Mouse (Mus musculus): ENCODE measurements at regions not wholly inside any gene's neighbourhood (a gene's known extent, or its start where the extent isn't known, plus 50 kb on each side); places are given as distances from the start of the nearest gene placed in this dataset.

GRCm38 (mm10) chr3:119653007-119653565, 131.2 kb downstream of the Ptbp2 start:
- DNase-seq (ENCODE audit: low read depth, low spot score), result no peak

GRCm38 (mm10) chr3:119638633-119639032, 145.6 kb downstream of the Ptbp2 start:
- DNase-seq (ENCODE audit: low read depth, low spot score), result no peak

- DNase-seq (ENCODE audit: low read depth, low spot score), result no peak
Observed at GRCm38 (mm10) chr3:119635641-119636040, 148.6 kb downstream of the Ptbp2 start.

DNA sequence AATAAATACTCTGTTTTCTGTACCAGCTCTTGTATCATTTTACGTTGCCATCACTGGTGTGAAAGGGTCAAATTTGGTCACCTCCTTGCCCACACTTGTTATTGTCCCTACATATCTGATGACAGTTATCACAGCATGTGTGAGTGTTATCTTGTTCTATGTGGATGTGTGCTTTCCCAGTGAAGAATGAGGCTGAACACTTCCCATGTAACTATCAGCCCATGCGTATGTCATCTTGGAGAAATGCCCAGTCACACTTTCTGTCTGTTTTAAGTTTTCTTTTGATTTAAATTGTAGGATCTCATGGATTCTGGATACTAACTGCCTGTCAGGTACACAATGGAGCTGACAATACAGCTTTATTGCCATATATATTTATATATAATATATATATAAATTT, 150.8 kb downstream of the Ptbp2 start:
- DNase-seq (ENCODE audit: low read depth, low spot score), result no peak

DNA sequence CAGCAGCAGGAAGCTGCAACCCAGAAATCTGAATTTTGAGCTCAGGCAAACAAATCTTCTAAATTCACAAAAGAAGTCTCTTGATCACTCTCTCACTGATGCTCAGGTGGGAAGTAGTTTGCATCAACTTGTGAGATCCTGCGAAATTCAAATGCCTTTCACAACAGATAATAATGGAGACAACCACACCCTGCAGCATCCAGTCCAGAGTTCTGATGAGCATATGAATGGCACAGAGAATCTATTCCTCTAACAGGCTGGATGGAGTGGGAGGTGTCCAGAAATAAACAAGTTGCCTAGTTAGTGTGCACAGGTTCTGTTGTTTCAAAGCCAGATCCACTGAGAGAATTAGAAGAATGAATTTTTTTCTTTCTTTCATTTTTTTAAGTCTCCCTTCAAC, 178.2 kb downstream of the Ptbp2 start:
- no peak for DNase-seq (ENCODE audit: low read depth, low spot score)

- DNase-seq (ENCODE audit: low read depth, low spot score), result no peak
Observed at GRCm38 (mm10) chr3:119588872-119589416, 195.3 kb downstream of the Ptbp2 start.

DNA sequence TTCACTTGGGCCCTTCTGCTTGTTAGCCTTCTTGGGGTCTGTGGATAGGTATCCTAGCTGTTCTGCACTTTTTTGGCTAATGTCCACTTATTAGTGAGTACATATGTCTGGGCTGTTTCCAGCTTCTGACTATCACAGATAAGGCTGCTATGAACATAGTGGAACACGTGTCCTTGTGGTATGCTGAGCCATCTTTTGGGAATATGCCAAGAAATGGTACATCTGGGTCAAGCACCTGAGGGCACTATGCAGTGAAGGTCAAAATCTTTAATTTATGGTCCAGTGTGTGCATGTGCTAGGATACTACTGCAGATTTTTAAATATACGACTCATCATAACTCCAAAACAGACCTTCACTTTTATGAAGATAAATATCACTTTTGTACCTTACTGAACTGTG, 196.3 kb downstream of the Ptbp2 start:
- DNase-seq (ENCODE audit: low read depth, low spot score), result no peak

DNA sequence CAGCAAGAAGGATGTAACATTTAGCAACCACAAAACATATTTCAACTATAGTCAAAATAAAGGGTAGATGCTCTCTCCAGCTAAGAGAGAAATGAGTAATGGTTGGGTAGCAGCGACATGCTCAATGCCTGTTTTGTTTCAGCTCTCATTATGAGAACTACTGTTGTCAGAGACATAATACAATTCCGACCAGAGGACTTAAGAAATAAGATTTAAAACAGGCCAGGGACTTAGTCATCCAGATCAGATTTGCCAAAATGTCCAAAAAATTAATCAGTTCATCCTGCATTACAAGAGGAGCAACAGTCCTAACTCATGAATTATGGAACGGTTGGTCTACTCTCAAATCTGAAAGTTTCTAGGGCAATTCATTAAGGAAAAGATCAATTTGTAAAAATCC, 208.8 kb downstream of the Ptbp2 start:
- DNase-seq (ENCODE audit: low read depth, low spot score), result no peak

GRCm38 (mm10) chr3:119537884-119538283, 246.4 kb downstream of the Ptbp2 start:
- DNase-seq (ENCODE audit: low read depth, low spot score), result peak; percentile 4

GRCm38 (mm10) chr3:119524510-119525123, 259.6 kb downstream of the Ptbp2 start:
- no peak for DNase-seq (ENCODE audit: low read depth, low spot score)

DNA sequence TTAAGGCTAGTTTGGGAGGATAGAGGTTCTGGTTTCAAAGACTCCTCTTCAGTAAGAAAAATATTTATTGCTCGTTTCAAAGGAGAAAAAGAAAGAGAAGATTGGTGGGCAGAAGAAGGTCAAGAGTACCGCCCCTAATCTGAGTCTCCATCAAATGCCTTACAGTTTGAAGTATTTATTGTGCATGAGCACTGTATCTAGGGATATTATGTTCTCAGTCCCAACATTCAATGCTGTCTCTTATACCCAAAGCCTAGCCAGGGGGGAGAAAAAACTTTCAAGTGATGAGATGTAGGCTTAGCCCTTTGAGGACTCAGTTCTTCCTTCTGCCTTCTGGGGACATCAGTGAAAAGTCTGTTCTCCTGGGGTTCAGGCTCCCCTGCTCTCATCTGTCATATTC, 271.7 kb downstream of the Ptbp2 start:
- DNase-seq (ENCODE audit: low read depth, low spot score), result no peak

DNA sequence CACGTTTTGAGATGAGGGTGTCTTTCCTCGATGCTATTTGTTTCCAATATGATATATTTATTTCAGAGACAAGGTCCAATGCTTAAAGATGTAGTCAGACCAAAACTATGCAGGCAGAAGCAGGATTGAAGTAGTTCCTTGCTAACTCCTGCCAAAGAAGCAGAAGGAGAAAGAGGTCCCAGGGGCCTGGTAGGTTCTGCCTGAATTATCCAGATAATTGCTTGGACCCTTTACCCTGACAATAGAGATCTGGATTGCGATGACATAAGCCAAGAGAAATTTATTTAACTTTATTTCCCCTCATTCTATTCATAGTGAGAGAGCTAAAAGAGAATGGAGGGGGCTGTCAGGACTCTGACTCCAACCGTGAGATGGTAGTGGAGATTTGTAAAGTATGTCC, 275.1 kb downstream of the Ptbp2 start:
- DNase-seq (ENCODE audit: low read depth, low spot score), result no peak

- DNase-seq (ENCODE audit: low read depth, low spot score), result no peak
Observed at GRCm38 (mm10) chr3:119503471-119503972, 280.7 kb downstream of the Ptbp2 start.

DNA sequence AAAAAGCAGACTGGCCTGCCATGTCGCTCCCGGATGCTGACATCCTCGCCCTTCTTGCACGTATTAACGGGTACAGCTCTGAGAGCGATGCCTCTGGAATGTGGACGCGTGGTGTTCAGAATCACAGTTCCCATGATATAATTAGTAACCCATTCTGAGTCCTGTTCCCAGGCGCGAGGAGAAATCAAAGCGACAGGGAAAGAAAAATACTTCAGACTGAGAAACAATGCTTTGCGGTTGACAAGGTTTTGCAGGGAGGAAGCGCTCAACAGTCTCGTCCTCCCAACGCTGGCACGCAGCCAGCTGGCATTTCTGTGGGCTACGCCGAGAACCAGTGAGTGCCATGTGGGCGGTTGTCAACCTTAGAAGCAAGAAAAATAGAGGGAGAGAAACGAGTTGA, 285.6 kb downstream of the Ptbp2 start:
- no peak for DNase-seq (ENCODE audit: low read depth, low spot score)

DNA sequence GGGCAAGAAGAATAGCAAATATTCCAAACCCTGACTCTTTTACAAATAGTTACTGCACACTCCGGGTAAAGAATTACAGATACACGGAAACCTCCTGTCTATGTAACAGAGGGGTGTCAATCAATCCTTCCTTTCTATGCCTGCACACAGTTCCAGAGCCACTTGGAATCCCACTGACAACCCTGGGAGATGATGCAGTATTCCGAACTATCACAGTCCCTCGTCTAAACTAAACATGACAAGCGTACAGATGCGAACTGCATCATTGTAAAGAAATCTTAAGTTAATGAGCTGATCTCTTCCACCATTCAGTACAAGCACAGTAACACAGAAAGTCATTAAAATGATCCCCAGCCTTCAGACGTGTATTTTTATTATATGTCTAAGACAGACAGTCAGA, 286.4 kb downstream of the Ptbp2 start:
- no peak for DNase-seq (ENCODE audit: low read depth, low spot score)

DNA sequence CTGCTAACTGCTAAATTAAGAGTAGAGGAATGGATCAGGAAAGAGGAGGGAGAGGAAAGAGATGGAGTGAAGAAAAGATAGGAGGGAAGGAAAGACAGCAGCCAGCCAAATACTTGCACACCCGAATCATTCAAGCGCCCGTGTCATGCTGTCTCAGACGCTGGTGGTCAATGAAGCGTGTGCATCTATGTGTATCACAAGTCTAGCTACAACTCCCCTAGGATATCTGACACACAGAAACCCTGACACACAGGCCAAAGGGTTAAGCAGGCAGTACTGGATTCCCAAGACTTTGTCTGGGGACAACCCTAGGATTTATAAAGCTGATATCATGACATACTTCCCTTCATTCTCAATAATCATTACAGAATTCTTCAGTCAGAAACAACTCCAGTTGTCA, 289.7 kb downstream of the Ptbp2 start:
- DNase-seq (ENCODE audit: low read depth, low spot score), result no peak

DNA sequence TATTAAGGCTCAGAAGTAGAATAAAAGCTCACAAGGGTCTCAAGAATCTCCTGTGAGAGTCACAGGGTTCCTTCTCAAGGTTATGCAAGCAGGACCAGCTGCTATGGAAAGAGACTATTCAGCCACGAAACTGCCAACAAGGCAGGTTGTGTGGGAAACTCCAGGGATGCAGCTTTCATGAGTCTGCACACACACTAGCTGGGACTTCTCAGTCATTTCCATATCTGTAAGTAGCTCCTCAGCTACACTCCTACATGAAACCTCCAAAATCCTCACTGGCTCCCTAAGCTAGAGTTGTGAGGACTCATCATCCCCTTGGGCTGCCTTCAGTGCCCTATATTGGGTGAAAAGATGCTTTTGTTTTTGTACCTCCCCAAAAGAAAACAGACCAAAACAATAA, 291.6 kb downstream of the Ptbp2 start:
- no peak for DNase-seq (ENCODE audit: low read depth, low spot score)

- no peak for DNase-seq (ENCODE audit: low read depth, low spot score)
Observed at GRCm38 (mm10) chr3:119489336-119489735, 294.9 kb downstream of the Ptbp2 start.
